Mouse (Mus musculus): ENCODE measurements around the gene Ahcyl2.

Gene Ahcyl2

DNA sequence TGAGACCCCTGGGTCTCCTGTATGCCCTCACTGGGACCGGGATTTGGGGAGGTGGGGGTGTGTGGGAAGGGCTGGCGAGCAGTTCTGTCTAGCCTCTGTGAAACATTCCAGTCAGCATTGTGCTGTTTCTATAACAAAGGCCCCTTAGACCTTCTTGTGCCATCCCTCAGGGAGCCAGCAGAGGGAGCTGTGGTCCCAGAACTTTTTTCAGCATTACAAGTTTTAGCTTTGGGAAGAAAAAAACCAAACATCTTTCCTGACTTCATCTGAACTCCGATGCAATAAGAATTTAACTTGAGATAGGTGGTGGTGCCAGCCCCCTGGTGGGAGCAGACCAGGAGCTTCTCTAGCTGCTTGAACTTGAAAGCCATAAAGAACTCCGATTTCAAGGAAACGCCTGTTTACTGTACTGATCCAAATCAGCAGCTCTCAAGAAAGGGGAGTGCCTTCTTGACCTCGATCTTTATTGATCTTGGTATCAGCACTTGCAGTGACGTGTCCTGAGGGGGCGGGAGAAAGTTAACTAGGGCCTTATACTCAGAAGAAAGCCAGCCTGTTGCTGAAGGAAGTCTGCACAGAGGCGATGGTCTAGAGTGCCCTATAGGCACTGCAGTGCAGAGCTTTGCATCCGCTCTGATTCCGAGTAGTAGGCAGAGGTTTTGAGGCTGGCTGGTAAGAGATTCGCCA lies 85.5 kb downstream of the Ahcyl2 start:
- DNase-seq = peak; percentile 83

DNA sequence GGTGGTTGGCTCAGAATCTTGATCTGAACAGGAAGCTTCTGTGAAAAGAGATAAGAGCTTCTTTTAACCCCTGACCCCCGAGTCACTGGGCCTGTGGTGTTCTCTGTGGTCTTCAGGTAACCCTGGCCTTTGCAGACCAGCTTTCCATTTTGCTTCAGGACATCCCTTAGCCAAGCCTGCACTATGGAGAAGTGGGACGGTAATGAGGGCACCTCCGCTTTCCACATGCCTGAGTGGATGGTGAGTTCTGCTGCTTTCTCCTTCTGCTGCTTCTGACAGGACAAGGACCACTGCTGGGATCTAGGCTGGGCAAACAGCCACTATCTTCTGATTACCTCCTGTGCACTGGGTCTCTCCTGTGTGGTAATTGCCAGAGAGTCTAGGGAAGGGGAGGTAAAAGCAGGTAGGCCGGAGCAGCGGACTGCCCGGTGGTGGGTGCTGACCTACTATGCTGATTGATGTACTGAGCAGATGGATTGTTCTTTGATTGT lies 86.1 kb downstream of the Ahcyl2 start:
- no peak for DNase-seq

DNA sequence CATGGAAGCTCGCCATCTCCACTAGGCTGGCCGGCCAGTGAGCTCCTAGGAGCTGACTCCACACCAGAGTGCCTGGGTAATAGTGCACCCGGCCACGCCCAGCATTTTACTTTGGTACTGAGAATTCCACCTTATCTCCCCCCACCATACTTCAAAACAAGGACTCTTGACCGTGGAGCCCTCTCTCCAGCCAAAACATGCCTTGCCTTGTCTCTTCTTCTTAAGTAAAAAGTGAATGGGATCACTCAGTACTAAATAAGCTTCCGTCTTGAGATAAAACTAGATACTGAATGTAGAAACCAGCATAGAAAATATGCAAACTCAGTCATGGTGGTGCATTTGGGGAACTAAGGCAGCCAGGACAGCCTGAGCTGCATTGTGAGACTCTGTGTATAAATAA lies 90.8 kb downstream of the Ahcyl2 start:
- DNase-seq = no peak

- no peak for DNase-seq
These were observed 91.5 kb downstream of the Ahcyl2 start for GRCm38 (mm10) chr6:29859344-29859743.

DNA sequence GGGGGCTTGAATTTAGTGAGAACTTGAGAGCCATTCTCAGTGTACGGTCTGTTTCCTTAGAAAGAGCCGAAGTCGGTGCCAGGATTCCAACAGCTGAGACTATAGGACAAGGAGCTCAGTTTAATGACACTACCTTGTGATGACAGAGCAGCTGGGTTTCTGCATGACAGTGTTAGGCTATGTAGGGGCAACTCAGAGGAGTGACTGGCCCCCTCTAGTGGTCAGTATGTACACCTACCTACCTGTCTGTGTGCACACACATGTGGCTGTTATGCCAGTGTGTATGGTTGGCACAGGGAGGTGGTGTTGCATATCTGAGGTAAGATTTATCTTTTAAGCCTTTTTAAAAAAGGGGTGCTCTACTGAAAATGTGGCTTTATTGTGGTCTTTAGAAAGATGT lies 92.4 kb downstream of the Ahcyl2 start:
- DNase-seq = peak; percentile 50

GRCm38 (mm10) chr6:29864926-29865325 lies 97.1 kb downstream of the Ahcyl2 start:
- DNase-seq = no peak

- DNase-seq = no peak
These were observed 99.3 kb downstream of the Ahcyl2 start for GRCm38 (mm10) chr6:29866935-29867724.

DNA sequence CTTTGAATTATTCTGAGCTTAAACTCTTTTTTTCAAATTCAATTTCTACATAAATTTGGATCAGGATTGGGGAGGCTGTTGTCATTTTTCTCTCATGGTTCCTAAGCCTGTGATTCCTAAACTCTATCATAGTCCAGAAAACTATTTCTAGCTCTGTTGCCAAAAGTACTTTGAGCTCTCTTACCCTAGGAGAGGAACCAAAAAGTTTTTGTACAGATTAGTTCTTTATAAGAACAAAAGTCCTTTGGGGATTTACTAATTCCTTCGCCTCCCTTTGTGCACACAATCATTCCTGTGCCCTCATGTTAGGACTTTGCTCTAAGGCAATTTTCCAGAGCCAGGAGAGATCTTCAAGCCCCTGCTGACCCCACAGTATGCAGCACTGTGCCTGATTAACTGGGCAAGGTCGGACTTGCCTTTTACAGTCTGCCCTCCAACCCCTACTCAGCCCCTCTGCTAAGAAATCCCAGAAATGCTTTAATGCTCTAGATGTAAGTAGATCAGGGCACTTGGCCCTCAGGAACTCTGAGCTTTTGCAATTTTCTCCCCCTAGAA lies 100.6 kb downstream of the Ahcyl2 start:
- DNase-seq = no peak

- DNase-seq = no peak
These were observed 105.8 kb downstream of the Ahcyl2 start for GRCm38 (mm10) chr6:29873654-29874053.

- DNase-seq = no peak
These were observed 107.8 kb downstream of the Ahcyl2 start for GRCm38 (mm10) chr6:29875576-29875975.

GRCm38 (mm10) chr6:29876782-29877181 lies 109.0 kb downstream of the Ahcyl2 start:
- DNase-seq = no peak

DNA sequence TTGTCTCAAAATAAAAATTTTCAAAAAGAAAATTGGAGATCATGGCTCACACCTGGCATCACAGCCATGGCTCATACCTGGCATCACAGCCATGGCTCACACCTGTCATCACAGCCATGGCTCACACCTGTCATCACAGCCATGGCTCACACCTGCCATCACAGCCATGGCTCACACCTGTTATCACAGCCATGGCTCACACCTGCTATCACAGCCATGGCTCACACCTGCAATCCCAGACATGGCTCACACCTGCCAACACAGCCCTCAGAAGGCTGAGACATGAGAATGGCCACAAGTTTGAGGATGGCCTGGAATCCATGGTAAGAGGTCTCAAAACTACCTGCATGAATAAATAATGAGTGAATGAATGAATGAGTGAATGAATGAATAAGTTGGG lies 111.8 kb downstream of the Ahcyl2 start:
- no peak for DNase-seq

GRCm38 (mm10) chr6:29880796-29881195 lies 113.0 kb downstream of the Ahcyl2 start:
- no peak for DNase-seq

GRCm38 (mm10) chr6:29881936-29882335 lies 114.1 kb downstream of the Ahcyl2 start:
- DNase-seq = no peak

DNA sequence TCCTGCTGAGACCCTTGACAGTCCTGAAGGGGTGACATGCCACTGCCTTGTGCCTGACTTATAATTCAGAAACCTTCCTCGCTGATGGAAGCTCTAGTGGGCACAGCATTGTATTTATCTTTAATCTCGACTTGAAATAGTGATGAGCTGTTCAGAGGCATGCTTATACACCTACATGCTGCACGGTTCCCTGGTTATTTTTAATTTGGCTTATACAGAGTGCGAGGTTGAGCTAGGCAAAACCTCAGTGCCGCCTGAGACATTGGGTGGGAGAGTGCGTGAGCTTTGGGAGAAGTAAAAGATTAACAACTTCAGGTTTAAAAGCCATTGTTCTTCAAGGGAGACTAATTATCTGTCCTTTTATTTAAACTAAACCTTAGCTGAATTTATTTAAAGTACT lies 115.1 kb downstream of the Ahcyl2 start:
- no peak for DNase-seq

DNA sequence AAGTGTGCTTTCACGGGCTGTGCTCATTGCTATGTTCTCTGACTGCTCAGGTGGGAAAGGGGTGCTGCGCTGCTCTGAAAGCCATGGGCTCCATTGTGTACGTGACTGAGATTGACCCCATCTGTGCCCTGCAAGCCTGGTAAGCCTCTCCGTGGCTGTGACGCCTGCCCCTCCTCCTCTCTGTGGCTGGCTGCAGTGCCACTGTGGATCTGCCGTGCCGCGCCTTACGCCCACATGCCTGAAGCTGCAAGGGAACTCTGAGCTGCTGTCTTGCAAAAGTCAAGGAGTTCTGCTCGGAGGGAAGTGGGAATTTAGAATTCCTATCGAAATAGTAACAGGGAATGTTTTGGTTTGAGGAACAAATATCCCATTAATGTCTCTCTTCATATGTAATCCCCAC lies 123.3 kb downstream of the Ahcyl2 start:
- DNase-seq = no peak

GRCm38 (mm10) chr6:29896976-29897375 lies 129.2 kb downstream of the Ahcyl2 start:
- peak; percentile 48 for DNase-seq

GRCm38 (mm10) chr6:29901450-29901849 lies 133.6 kb downstream of the Ahcyl2 start:
- no peak for DNase-seq

- no peak for DNase-seq
These were observed 134.4 kb downstream of the Ahcyl2 start for GRCm38 (mm10) chr6:29902256-29902655.

- DNase-seq = no peak
These were observed 135.6 kb downstream of the Ahcyl2 start for GRCm38 (mm10) chr6:29903343-29903914.

GRCm38 (mm10) chr6:29904281-29904680 lies 136.5 kb downstream of the Ahcyl2 start:
- DNase-seq = no peak

GRCm38 (mm10) chr6:29910631-29911030 lies 142.8 kb downstream of the Ahcyl2 start:
- DNase-seq = no peak

DNA sequence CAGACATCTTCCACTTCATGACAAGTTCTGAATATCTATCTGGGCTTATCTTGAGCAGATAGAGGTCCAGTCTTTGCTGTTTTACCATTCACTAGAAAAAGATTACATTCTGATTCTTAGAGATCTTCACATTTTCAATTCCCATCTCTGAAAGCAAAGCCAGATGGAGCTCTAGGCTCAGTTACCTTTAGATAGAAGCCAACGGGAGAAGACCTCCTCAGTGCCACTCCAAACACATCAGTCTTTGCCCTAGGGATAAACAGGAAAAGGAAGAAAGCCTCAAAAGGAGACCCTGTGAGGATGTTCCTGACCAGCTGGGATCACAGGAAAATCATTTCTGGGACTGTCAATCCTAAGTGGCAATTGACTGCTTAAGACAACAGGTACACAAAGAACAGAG lies 145.9 kb downstream of the Ahcyl2 start:
- no peak for DNase-seq

DNA sequence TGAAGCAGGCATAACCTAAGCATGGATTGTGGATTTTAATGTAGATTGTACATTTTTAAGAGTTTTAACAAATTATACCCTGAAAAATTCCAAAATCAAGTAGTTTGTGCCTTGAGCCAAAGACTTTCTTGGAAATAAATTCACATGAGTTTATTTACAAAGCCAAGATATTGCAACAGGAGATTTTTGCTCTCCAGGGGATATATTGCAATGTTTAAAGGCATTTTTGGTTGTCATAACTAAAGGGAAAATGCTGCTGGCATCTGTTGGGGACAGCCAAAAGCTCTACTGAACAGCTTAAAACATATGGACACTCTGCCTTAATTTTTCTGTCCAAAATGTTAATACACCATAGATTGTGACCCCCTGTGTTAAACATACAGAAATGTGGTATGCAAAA lies 146.3 kb downstream of the Ahcyl2 start:
- no peak for DNase-seq
